Mouse (Mus musculus): ENCODE measurements around the gene Crtc1. TPM values are rescaled to one million over a fixed set of nuclear protein-coding genes. Genes with fewer than 3 reads are reported as not detected.

Gene Crtc1
- total and polyA plus RNA-seq, 3 experiments, result 3.3 to 18.0 TPM; not detected in 1

DNA sequence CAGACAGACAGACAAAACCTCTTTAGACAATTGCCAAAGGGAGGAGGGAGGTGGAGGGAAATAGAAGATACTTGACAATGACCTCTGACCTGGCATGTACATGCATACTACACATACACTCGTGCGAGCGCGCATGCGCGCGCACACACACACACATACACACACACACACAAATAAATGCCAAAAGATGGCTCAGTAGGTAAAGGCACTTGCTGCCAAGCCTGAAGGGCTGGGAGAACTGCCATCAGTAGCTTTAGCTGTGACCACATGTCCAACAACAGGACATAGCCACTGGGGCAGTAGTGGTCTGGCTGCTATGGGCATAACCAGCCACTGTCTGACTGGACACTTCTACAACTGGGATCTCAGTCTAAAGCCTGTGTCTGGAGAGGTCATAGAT is 32.5 kb upstream of the Crtc1 start:
- H3K9me3 ChIP-seq (replicated peaks; ENCODE audit: insufficient read depth, low read length), result no peaks in the 10 kb centered on the region
- H3K4me3 ChIP-seq (ENCODE audit: control insufficient read depth in 1 of 2, insufficient read depth in 1 of 2, low read depth in 2 of 2, low read length in 2 of 2), result no peak overlapping the region
- H3K27me3 ChIP-seq (ENCODE audit: control insufficient read depth in 1 of 2, insufficient read depth in 2 of 2, low read length in 2 of 2), result no peaks in the 10 kb centered on the region
- peaks cover 13% of the 10 kb centered on the region for H3K79me2 ChIP-seq (ENCODE audit: control insufficient read depth, insufficient read depth, low read length, poor library complexity)
- H3K9ac ChIP-seq (ENCODE audit: control insufficient read depth, low read depth, low read length, poor library complexity, severe bottlenecking), result no peak overlapping the region
- no peak overlapping the region for H3K27ac ChIP-seq (ENCODE audit: control insufficient read depth, low read depth, low read length)
- DNase-seq (ENCODE audit: low read depth, low spot score), result no peak
- no peak for TF ChIP-seq EP300 (IDR thresholded peaks at IDR 0.05; ENCODE audit: low read depth in 1 of 2, low read length in 2 of 2)
- H3K36me3 ChIP-seq (ENCODE audit: control insufficient read depth in 1 of 2, insufficient read depth in 2 of 2, low read length in 2 of 2), result peaks cover 0 to 7% of the 10 kb centered on the region in 2 experiments; a peak in 3 of 4 replicates
- H3K4me1 ChIP-seq (ENCODE audit: control insufficient read depth in 1 of 2, insufficient read depth in 2 of 2, low read length in 2 of 2), result peaks cover 4 to 20% of the 10 kb centered on the region in 2 experiments; a peak in 3 of 4 replicates

DNA sequence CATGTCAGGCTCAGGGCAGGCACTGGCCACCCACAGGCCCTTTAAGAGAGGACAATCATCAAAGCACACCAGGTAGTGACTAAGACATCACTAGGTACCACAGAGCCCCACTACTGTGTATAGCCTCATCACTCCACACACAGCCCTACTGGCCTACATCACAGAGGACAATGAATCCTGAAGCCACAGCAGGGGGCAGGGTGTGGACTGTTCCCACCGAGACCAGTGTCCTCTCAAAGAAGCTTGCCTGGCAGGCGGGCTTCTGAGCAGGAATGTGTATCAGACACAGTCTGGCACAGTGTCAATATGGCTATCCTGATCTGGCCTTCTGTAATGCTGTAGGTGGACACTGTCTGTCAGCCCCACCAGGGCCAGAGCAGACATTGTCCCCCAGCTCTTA is 30.6 kb upstream of the Crtc1 start:
- Histone ChIP-seq H3K9ac (ENCODE audit: control insufficient read depth, low read depth, low read length, poor library complexity, severe bottlenecking) (no peak overlapping the region), H3K4me3 (ENCODE audit: control insufficient read depth in 1 of 2, insufficient read depth in 1 of 2, low read depth in 2 of 2, low read length in 2 of 2) (no peak overlapping the region), H3K4me1 (ENCODE audit: control insufficient read depth in 1 of 2, insufficient read depth in 2 of 2, low read length in 2 of 2) (peaks cover 0 to 7% of the 10 kb centered on the region in 2 experiments; a peak in 2 of 4 replicates), H3K27me3 (ENCODE audit: control insufficient read depth in 1 of 2, insufficient read depth in 2 of 2, low read length in 2 of 2) (no peaks in the 10 kb centered on the region), H3K9me3 (replicated peaks; ENCODE audit: insufficient read depth, low read length) (no peaks in the 10 kb centered on the region), H3K27ac (ENCODE audit: control insufficient read depth, low read depth, low read length) (no peak overlapping the region), H3K36me3 (ENCODE audit: control insufficient read depth in 1 of 2, insufficient read depth in 2 of 2, low read length in 2 of 2) (peaks cover 0 to 2% of the 10 kb centered on the region in 2 experiments; a peak in 3 of 4 replicates), H3K79me2 (ENCODE audit: control insufficient read depth, insufficient read depth, low read length, poor library complexity) (peaks cover 2% of the 10 kb centered on the region; the same call in 1 of the 2 replicates)
- TF ChIP-seq JUND (IDR thresholded peaks at IDR 0.05; ENCODE audit: low read depth, low read length) (no peak), MYC (IDR thresholded peaks at IDR 0.05; ENCODE audit: low read depth, low read length) (no peak), CHD2 (IDR thresholded peaks at IDR 0.05; ENCODE audit: low read length) (no peak), TAL1 (IDR thresholded peaks at IDR 0.05; ENCODE audit: low read length) (no peak), CHD1 (IDR thresholded peaks at IDR 0.05; ENCODE audit: low read depth, low read length) (no peak), EP300 (IDR thresholded peaks at IDR 0.05; ENCODE audit: low read depth in 1 of 2, low read length in 2 of 2) (no peak), E2F4 (IDR thresholded peaks at IDR 0.05; ENCODE audit: borderline replicate concordance, low read depth, low read length) (no peak), SIN3A (IDR thresholded peaks at IDR 0.05; ENCODE audit: low read length) (no peak)
- no peak for DNase-seq (ENCODE audit: low read depth, low spot score)

DNA sequence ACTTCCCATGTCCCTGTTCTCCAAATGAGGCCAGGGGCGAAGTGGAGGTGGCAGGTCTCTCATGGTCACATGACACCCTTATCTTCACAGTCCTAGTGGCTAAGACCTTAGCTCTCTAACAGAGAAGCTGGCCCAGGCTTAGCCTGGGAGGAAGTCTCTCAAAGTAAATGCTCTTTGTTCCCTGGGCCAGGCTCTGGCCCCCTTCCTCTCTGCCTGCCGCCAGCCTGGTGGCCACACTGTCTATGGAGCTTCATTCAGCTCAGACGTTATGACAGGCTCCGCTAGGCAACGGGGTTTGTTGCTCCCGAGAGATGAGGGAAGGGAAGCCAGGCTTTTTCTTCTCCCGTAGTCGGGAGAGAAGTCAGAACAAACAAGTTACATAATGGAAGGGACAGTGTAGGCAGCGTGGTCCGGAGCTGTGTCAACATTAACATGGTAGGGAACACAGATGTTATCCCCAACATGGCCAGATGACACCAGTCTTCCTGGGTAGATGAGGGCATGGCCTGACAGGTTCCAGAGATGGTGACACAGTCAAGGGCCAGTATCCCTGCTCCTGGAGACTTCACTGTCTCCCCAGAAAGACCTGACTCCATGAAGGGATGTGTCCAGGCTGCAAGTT is 30.0 kb upstream of the Crtc1 start:
- peaks cover 0 to 7% of the 10 kb centered on the region in 2 experiments; a peak in 2 of 4 replicates for H3K4me1 ChIP-seq (ENCODE audit: control insufficient read depth in 1 of 2, insufficient read depth in 2 of 2, low read length in 2 of 2)
- peak; percentile 37; the same call in 1 of the 2 replicates for TF ChIP-seq GATA1 (IDR thresholded peaks at IDR 0.05; ENCODE audit: low read depth, low read length)
- no peak for TF ChIP-seq JUND (IDR thresholded peaks at IDR 0.05; ENCODE audit: low read depth, low read length)
- 0 out of 4 replicates have a peak, but pooled peaks of 1 of the 2 experiments have one; percentile 31 for TF ChIP-seq USF2 (IDR thresholded peaks at IDR 0.05; ENCODE audit: borderline replicate concordance in 1 of 2, insufficient read depth in 1 of 2, low read depth in 1 of 2, low read length in 2 of 2)
- TF ChIP-seq USF1 (IDR thresholded peaks at IDR 0.05; ENCODE audit: low read depth, low read length), result peak; percentile 86
- TF ChIP-seq ZKSCAN1 (IDR thresholded peaks at IDR 0.05; ENCODE audit: low read depth, low read length), result no peak
- TF ChIP-seq ELF1 (IDR thresholded peaks at IDR 0.05; ENCODE audit: low read depth, low read length), result no peak
- TF ChIP-seq TBP (IDR thresholded peaks at IDR 0.05; ENCODE audit: low read depth, low read length), result no peak
- TF ChIP-seq SIN3A (IDR thresholded peaks at IDR 0.05; ENCODE audit: low read length), result no peak
- H3K9me3 ChIP-seq (replicated peaks; ENCODE audit: insufficient read depth, low read length), result no peaks in the 10 kb centered on the region
- no peak overlapping the region for H3K27ac ChIP-seq (ENCODE audit: control insufficient read depth, low read depth, low read length)
- H3K9ac ChIP-seq (ENCODE audit: control insufficient read depth, low read depth, low read length, poor library complexity, severe bottlenecking), result no peak overlapping the region
- H3K36me3 ChIP-seq (ENCODE audit: control insufficient read depth in 1 of 2, insufficient read depth in 2 of 2, low read length in 2 of 2), result peaks cover 0 to 2% of the 10 kb centered on the region in 2 experiments; a peak in 3 of 4 replicates
- no peaks in the 10 kb centered on the region for H3K27me3 ChIP-seq (ENCODE audit: control insufficient read depth in 1 of 2, insufficient read depth in 2 of 2, low read length in 2 of 2)
- peaks cover 2% of the 10 kb centered on the region; the same call in 1 of the 2 replicates for H3K79me2 ChIP-seq (ENCODE audit: control insufficient read depth, insufficient read depth, low read length, poor library complexity)
- H3K4me3 ChIP-seq (ENCODE audit: control insufficient read depth in 1 of 2, insufficient read depth in 1 of 2, low read depth in 2 of 2, low read length in 2 of 2), result no peak overlapping the region
- DNase-seq (ENCODE audit: low read depth, low spot score), result peak; percentile 54
